Mouse (Mus musculus) lung, postnatal 10 days (tissue): Measurements from ENCODE around the gene Ddx19a.
"Not testable (repeated sequence)": the region's sequence is repeated elsewhere in the genome, so short reads cannot be mapped to it uniquely, and the experiment has no call there.

ENCODE experiments used
- DNase-seq: peaks from one replicate; pipeline ENCODE4 v3.0.0; 2021

The Ddx19a gene

GRCm38 (mm10) chr8:110997547-110998531, at the start of gene Ddx19a:
Gene Ddx19a, minus strand, starts transcription at chr8:110997800.
- DNase-seq = peak; percentile 93

- no peak for DNase-seq
Observed at GRCm38 (mm10) chr8:111044003-111044734, 46.6 kb upstream of the Ddx19a start.

GRCm38 (mm10) chr8:111042546-111042945, 44.9 kb upstream of the Ddx19a start:
- DNase-seq = no peak

- no peak for DNase-seq
Observed at GRCm38 (mm10) chr8:111036591-111036990, 39.0 kb upstream of the Ddx19a start.

- DNase-seq = peak; percentile 35
Observed at GRCm38 (mm10) chr8:111034276-111034675, 36.7 kb upstream of the Ddx19a start.

- peak; percentile 100 for DNase-seq
Observed at GRCm38 (mm10) chr8:111033482-111034215, 36.0 kb upstream of the Ddx19a start.

GRCm38 (mm10) chr8:111032916-111033315, 35.3 kb upstream of the Ddx19a start, which contains the start of gene Aars:
Gene Aars, plus strand, starts transcription at chr8:111033144.
- no peak for DNase-seq

- DNase-seq = no peak
Observed at GRCm38 (mm10) chr8:111031572-111031971, 34.0 kb upstream of the Ddx19a start, which contains the start of gene Ddx19b. Gene Ddx19b, minus strand, starts transcription at chr8:111031751.

GRCm38 (mm10) chr8:111030045-111030444, 32.4 kb upstream of the Ddx19a start:
- DNase-seq = no peak

GRCm38 (mm10) chr8:111029589-111029988, 32.0 kb upstream of the Ddx19a start:
- no peak for DNase-seq

- DNase-seq = peak; percentile 92
Observed at GRCm38 (mm10) chr8:111027391-111027937, 29.9 kb upstream of the Ddx19a start.

GRCm38 (mm10) chr8:111026609-111027008, 29.0 kb upstream of the Ddx19a start:
- DNase-seq = not testable (repeated sequence)

- peak; percentile 41 for DNase-seq
Observed at GRCm38 (mm10) chr8:111010230-111010991, 12.8 kb upstream of the Ddx19a start.

GRCm38 (mm10) chr8:110996641-110997430, 764 bp downstream of the Ddx19a start:
- no peak for DNase-seq

- no peak for DNase-seq
Observed at GRCm38 (mm10) chr8:110990017-110990416, 7.6 kb downstream of the Ddx19a start.

GRCm38 (mm10) chr8:110987805-110988744, 9.5 kb downstream of the Ddx19a start:
- no peak for DNase-seq

GRCm38 (mm10) chr8:110981304-110981703, 16.3 kb downstream of the Ddx19a start:
- DNase-seq = no peak

GRCm38 (mm10) chr8:110977987-110978386, 19.6 kb downstream of the Ddx19a start:
- peak; percentile 18 for DNase-seq

GRCm38 (mm10) chr8:110976532-110976931, 21.1 kb downstream of the Ddx19a start:
- not testable (repeated sequence) for DNase-seq
